Mouse (Mus musculus) heart, embryonic 12.5 days (tissue): ENCODE measurements at regions not wholly inside any gene's neighbourhood (a gene's known extent, or its start where the extent isn't known, plus 50 kb on each side); places are given as distances from the start of the nearest gene placed in this dataset.

Experiments used
- ATAC-seq: fragments of 200-750 bp; cut with Nextera tagmentation; 2 replicates; pipeline ENCODE4 v1.8.0; 2017; ENCODE audit warnings: moderate TSS enrichment, moderate library complexity; ENCODE audit not compliant: insufficient number of reproducible peaks, low FRiP score
- H3K27ac ChIP-seq: fragments of 300-500 bp; sonication (generic); 2 replicates; pipeline ENCODE4 v1.5.1; 2016; ENCODE audit warnings: mild to moderate bottlenecking, moderate library complexity; ENCODE audit not compliant: poor library complexity, severe bottlenecking
- H3K27me3 ChIP-seq: fragments of 300-500 bp; sonication (generic); replicated peaks from 2 replicates; pipeline ENCODE4 v1.6.1; 2016; ENCODE audit warnings: mild to moderate bottlenecking, moderate library complexity
- H3K36me3 ChIP-seq: fragments of 300-500 bp; sonication (generic); 2 replicates; pipeline ENCODE4 v1.6.1; 2016; ENCODE audit warnings: mild to moderate bottlenecking, moderate library complexity
- H3K4me1 ChIP-seq: fragments of 300-500 bp; sonication (generic); replicated peaks from 2 replicates; pipeline ENCODE4 v1.6.1; 2016; ENCODE audit warnings: mild to moderate bottlenecking
- H3K4me2 ChIP-seq: fragments of 300-500 bp; sonication (generic); 2 replicates; pipeline ENCODE4 v1.6.1; 2016; ENCODE audit warnings: mild to moderate bottlenecking, moderate library complexity
- H3K4me3 ChIP-seq: fragments of 300-500 bp; sonication (generic); 2 replicates; pipeline ENCODE4 v1.5.1; 2016; ENCODE audit warnings: mild to moderate bottlenecking
- H3K9ac ChIP-seq: fragments of 300-500 bp; sonication (generic); 2 replicates; pipeline ENCODE4 v1.6.1; 2016; ENCODE audit warnings: mild to moderate bottlenecking, moderate library complexity
- H3K9me3 ChIP-seq: fragments of 300-500 bp; sonication (generic); replicated peaks from 2 replicates; pipeline ENCODE4 v1.6.1; 2016; ENCODE audit warnings: mild to moderate bottlenecking, moderate library complexity
- whole genome bisulfite sequencing: fragments of 180-500 bp; shearing (Covaris S2); methylation state at CpG from one replicate; pipeline ENCODE4 v1.1.7; 2016; 5-methylcytosine and 5-hydroxymethylcytosine counted together

DNA sequence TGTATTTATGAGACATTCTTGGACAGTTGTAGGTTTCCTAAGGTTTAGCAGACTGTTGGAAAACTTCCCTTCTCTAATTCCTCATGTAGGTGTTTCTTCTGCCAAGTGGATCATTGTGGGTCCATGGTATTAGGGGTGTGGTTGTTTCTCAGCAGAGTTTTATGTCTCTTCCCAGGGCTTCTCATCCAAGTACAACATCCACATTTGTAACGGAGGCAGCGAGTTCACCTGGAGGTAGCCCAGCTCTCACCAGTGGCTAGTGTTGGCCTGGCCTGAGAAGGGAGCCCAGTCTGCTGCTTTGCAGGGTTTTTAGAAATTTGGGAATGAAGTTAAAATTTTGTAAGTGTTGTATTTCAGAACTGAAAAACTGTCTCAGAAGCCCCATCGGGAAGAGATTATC, 122.4 kb downstream of the Wnt5a start:
- Histone ChIP-seq H3K27ac (no peak overlapping the region), H3K36me3 (no peaks in the 10 kb centered on the region), H3K4me2 (no peak overlapping the region), H3K4me1 (no peaks in the 10 kb centered on the region), H3K27me3 (no peaks in the 10 kb centered on the region), H3K4me3 (no peak overlapping the region), H3K9ac (no peak overlapping the region), H3K9me3 (no peaks in the 10 kb centered on the region)
- no peak for ATAC-seq
- WGBS: 83% methylated on average over 3 of the region's 3 CpGs

DNA sequence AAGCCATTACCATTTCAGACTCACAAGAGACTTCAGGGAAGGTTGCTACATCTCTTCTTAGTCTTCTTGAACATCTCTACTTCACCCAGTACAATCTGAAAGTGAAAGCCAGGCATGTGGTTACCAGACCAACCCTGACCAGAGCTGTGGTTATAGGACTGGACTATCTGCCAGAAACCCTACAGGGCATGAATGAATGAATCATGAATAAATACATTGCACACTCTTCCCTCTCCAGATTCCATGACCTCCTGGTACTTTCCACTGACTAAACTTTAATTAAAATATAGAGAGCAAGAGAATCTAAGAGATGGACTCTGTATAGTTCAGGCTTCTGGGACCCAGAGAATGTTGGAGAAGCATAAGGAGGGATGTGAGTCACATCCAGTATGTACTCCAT, 130.6 kb downstream of the Wnt5a start:
- ATAC-seq: no peak
- Histone ChIP-seq H3K4me3 (no peak overlapping the region), H3K27me3 (no peaks in the 10 kb centered on the region), H3K9me3 (no peaks in the 10 kb centered on the region), H3K9ac (no peak overlapping the region), H3K4me1 (no peaks in the 10 kb centered on the region), H3K27ac (no peak overlapping the region), H3K4me2 (no peak overlapping the region), H3K36me3 (no peaks in the 10 kb centered on the region)

DNA sequence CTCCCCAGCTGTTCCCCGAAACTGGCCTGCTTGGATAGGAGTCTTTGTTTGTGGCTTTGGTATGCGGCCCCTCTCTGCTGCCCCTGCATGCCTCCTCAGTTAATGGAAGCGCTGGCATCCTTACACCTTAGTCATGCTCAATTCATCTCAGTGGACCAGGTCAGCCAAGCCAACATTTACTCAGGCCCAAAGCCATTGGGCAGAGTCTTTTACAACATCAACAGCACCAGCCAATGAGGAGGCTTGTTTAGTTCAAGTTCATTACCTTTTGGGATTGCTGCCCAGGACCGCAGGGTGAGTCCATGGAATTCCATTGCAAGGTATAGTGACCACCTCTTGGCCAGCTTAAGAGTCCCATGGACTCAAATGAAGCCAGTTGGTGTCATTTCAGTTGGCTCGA, 134.5 kb downstream of the Wnt5a start:
- no peaks in the 10 kb centered on the region for H3K36me3 ChIP-seq
- no peak overlapping the region for H3K4me3 ChIP-seq
- H3K4me2 ChIP-seq: no peak overlapping the region
- WGBS: 77% methylated on average over 5 of the region's 5 CpGs
- H3K27ac ChIP-seq: no peak overlapping the region
- ATAC-seq: no peak
- H3K4me1 ChIP-seq: no peaks in the 10 kb centered on the region
- H3K27me3 ChIP-seq: no peaks in the 10 kb centered on the region
- no peaks in the 10 kb centered on the region for H3K9me3 ChIP-seq
- H3K9ac ChIP-seq: no peak overlapping the region

DNA sequence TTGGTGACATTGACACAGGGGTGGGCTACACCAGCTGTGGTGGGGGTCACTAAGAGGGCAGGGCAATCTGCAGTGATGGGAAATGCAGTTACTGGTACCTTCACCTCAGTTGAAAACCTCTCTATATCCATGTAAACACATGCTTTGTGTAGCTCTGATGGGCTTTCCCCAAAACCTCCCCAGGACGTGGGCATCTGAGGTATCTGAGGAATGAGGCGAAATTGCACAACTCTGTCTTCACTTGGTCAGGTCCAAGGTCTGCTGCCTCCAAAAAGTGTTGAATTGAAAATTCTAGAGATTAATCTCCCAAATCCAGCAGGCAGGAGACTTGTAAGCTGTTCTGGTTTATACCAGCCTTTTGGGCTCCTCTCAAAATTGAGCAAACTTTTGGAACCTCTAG, 141.3 kb downstream of the Wnt5a start:
- 56% methylated on average over 2 of the region's 2 CpGs for WGBS
- Histone ChIP-seq H3K27me3 (no peaks in the 10 kb centered on the region), H3K9me3 (no peaks in the 10 kb centered on the region), H3K27ac (no peak overlapping the region), H3K9ac (no peak overlapping the region), H3K4me3 (no peak overlapping the region), H3K36me3 (no peaks in the 10 kb centered on the region), H3K4me2 (no peak overlapping the region), H3K4me1 (no peaks in the 10 kb centered on the region)
- no peak for ATAC-seq

DNA sequence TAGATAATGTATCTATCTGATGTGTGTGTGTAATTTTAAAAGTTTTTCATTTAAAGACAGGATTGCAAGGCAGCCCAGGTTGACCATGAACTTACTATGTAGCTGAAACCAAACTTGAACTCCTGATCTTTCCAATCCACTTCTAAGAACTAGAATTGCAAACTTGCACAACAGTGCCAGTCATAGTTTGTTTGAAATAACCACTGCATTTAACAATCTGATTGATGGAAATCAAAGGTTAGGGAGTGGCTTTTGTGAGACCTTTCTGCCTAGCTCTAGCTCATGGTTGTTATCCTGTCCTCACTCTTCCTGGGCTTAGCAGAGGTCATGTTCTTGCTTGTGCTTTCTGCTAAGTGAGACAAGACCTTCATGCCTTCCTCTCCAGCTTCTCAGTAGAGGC, 144.9 kb downstream of the Wnt5a start:
- H3K9me3 ChIP-seq: no peaks in the 10 kb centered on the region
- ATAC-seq: no peak
- H3K27me3 ChIP-seq: no peaks in the 10 kb centered on the region

DNA sequence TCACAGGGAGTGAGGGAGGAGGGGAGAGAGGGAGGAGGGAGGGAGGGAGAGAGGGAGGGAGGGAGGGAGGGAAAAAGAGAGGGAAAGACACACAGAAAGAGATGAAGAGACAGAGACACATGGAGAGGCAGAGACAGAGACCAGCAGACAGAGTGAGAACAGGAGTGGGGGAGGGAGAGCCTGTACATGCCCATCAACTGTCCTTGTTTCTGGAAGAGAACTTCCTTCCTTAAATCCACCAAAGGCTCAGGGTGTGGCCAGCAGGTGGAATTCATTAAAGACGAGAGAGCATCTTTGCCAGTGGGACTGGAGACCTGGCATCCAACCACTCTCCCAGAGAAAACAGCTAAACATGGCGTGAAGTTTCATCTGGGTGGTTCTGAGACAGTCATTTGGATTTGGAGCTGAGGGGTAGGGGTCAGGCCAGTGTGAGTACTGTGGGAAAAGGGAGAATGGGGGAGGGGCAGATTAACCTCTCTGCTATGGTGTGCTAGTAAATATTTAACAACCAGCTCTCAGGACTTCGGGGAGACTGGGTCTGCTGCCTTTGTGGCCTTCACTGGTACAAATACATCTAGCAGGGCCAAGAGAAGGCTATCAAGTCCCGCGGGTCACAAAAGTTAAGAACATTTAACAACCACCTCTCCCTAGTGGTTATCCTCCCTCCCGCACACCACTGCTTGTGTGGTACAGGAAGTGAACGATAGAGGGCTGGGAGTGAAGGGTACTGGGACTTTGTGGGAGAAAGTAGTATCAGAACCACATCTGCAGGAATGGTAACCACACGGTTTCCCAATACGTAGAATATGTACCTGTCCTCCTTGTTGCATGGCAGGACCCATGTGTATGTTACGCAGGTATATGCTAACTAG, 148.7 kb downstream of the Wnt5a start:
- 78% methylated on average over 10 of the region's 10 CpGs for WGBS
- no peak for ATAC-seq

More for the DNA sequence above, 144.9 kb downstream of the Wnt5a start:
- Histone ChIP-seq H3K27ac (no peak overlapping the region), H3K4me2 (no peak overlapping the region), H3K4me3 (no peak overlapping the region), H3K4me1 (no peaks in the 10 kb centered on the region), H3K9ac (no peak overlapping the region), H3K36me3 (no peaks in the 10 kb centered on the region)

DNA sequence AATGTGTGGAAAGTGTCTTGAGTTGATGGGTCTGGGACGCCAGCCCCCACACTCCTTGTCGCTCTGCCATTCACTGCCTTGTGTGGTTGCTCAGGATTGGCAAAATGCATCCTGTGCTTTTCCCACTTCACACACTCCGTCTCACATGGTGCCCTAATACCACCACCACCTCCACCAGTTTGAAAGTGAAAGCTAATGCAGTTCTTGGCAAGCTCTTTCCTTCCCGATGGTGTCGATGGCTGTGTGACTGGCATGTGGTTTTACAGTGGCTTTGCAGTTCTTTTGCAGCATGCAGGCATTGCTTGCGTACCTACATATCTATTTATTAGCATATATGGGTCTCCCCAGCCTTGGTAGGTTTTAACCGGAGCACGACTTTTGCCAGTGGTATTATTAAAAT, 152.7 kb downstream of the Wnt5a start:
- no peak for ATAC-seq
- Histone ChIP-seq H3K9ac (no peak overlapping the region), H3K27ac (no peak overlapping the region), H3K36me3 (no peaks in the 10 kb centered on the region), H3K4me2 (no peak overlapping the region), H3K4me3 (no peak overlapping the region), H3K9me3 (no peaks in the 10 kb centered on the region), H3K27me3 (no peaks in the 10 kb centered on the region), H3K4me1 (peaks cover 13% of the 10 kb centered on the region)
- 73% methylated on average over 8 of the region's 8 CpGs for WGBS

More for the DNA sequence above, 148.7 kb downstream of the Wnt5a start:
- Histone ChIP-seq H3K36me3 (no peaks in the 10 kb centered on the region), H3K27ac (no peak overlapping the region), H3K27me3 (no peaks in the 10 kb centered on the region), H3K4me2 (no peak overlapping the region), H3K9me3 (no peaks in the 10 kb centered on the region), H3K4me1 (0 out of 2 replicates have a peak, but pooled peaks cover 4% of the 10 kb centered on the region), H3K9ac (no peak overlapping the region), H3K4me3 (no peak overlapping the region)

DNA sequence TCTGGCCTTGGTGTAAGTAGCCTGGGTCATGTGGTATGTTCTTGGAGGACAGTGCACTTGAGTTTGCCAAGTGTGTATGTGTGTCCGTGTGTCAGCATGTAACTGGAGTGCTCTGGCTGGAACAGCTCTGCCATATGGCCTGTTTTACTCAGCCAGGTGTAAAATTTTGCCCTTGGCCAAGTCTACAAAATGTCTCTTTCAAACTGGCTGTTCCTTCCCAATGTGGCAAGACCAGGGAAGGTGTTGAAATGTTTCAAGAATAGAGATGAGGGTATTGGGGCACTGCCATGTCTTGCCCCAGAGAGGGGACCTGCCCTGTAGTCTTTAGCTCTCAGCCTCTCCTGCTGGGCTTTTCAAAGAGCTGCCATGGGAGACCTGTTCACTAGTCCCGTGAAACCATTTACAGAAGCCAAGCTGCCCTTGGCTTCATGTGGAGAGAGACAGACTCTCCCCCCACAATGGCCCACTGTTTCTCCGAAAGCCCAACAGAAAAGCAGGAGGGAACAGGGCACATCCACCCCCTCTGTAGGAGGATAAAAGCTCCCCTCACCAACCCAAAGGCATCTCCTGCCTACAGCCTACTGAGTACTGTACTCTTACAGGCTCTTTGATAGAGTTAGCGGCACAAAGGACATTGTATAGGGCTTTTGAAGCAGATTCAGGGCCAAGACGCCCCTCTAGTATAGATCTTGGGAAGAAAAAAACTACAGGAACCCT, 156.5 kb downstream of the Wnt5a start:
- WGBS: 74% methylated on average over 5 of the region's 5 CpGs
- ATAC-seq: no peak
- peaks cover 19% of the 10 kb centered on the region for H3K4me1 ChIP-seq

DNA sequence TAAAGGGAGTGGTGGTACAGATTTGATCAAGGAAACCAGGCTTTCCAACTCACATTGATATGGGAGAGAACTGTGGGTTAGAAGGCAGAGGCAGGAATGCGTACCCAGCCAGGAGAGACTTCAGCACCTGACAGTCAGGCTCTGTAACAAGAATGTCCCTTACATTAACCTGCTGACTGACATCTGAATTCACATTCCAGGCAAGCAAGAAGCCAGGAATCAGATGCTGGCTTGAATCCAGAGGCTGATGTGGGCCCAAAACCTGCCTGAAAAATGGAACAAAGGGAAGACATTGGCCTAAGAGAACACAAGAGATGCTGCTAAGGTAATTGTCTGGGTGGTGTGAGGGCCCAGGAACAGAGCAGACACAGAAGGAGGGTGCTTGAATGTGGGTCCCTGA, 158.8 kb downstream of the Wnt5a start:
- no peaks in the 10 kb centered on the region for H3K36me3 ChIP-seq
- ATAC-seq: no peak
- WGBS: 50% methylated on average over 1 of the region's 1 CpGs
- no peak overlapping the region for H3K27ac ChIP-seq
- H3K4me2 ChIP-seq: no peak overlapping the region
- peaks cover 15% of the 10 kb centered on the region for H3K4me1 ChIP-seq
- H3K9me3 ChIP-seq: no peaks in the 10 kb centered on the region
- no peaks in the 10 kb centered on the region for H3K27me3 ChIP-seq
- no peak overlapping the region for H3K9ac ChIP-seq
- no peak overlapping the region for H3K4me3 ChIP-seq

More for the DNA sequence above, 156.5 kb downstream of the Wnt5a start:
- H3K9me3 ChIP-seq: no peaks in the 10 kb centered on the region
- no peak overlapping the region for H3K9ac ChIP-seq
- no peak overlapping the region for H3K4me3 ChIP-seq
- H3K27ac ChIP-seq: no peak overlapping the region
- no peak overlapping the region for H3K4me2 ChIP-seq
- no peaks in the 10 kb centered on the region for H3K36me3 ChIP-seq
- H3K27me3 ChIP-seq: no peaks in the 10 kb centered on the region

DNA sequence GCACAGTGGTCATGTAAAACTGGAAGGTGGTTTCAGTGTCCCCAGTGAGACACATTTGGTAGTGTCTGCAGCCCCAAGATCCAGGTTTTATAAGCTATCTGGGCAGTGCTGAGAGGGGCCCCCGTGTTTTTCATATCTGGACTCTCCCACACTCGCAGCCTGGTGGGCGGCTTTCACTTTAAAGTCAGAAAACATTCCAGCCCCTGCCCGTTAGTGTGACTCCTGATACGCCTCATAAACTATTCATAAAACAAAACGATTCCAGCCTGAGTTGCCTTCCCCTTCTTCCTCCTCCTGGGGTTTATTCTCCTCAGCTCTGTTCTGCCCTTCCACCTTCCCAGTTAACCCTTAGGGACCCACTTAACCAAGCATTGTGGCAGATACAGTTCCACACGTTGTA, 159.6 kb downstream of the Wnt5a start:
- H3K4me3 ChIP-seq: no peak overlapping the region
- ATAC-seq: no peak
- H3K36me3 ChIP-seq: no peaks in the 10 kb centered on the region
- no peaks in the 10 kb centered on the region for H3K27me3 ChIP-seq
- no peak overlapping the region for H3K27ac ChIP-seq
- H3K9ac ChIP-seq: no peak overlapping the region
- H3K4me1 ChIP-seq: peaks cover 15% of the 10 kb centered on the region
- H3K9me3 ChIP-seq: no peaks in the 10 kb centered on the region
- 48% methylated on average over 7 of the region's 7 CpGs for WGBS
- no peak overlapping the region for H3K4me2 ChIP-seq

DNA sequence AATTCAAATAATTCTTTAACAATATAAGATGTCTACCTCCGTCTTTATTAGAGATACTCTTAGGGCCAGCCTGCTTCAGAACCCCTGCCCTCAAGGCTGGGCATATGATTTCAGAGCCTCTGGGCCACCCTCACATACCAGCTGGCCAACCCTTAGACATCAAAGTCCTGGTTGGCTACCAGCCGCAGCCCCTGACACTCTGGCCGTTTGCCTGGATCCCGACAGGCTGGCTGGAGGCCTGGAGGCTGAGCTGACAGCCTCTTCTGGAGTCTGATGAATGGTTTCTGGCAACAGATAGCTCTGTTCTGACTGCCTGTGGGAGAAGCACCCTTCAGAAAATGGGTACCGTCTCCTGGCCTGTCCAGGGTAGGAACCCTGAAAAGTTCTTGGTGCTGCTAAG, 170.9 kb downstream of the Wnt5a start:
- no peak overlapping the region for H3K27ac ChIP-seq
- H3K36me3 ChIP-seq: no peaks in the 10 kb centered on the region
- H3K9me3 ChIP-seq: no peaks in the 10 kb centered on the region; the same call in 1 of the 2 replicates
- no peak overlapping the region for H3K4me3 ChIP-seq
- H3K4me1 ChIP-seq: peaks cover 8% of the 10 kb centered on the region
- 0 out of 2 replicates have a peak overlapping the region, but pooled peaks have one; percentile 34 for H3K4me2 ChIP-seq
- H3K9ac ChIP-seq: no peak overlapping the region
- no peaks in the 10 kb centered on the region for H3K27me3 ChIP-seq
- 0 out of 2 replicates have a peak, but pooled peaks have one; percentile 15 for ATAC-seq
- 38% methylated on average over 5 of the region's 5 CpGs for WGBS
